Mouse (Mus musculus): ENCODE results near the gene Casd1. TPM values are rescaled to one million over a fixed set of nuclear protein-coding genes. Genes with fewer than 3 reads are reported as not detected.

Casd1 gene
- polyA plus RNA-seq, 1 experiment from 2014 or later, result 6.7 TPM

- Histone ChIP-seq H3K9me3 (replicated peaks) (no peaks in the 10 kb centered on the region), H3K4me3 (replicated peaks) (no peak overlapping the region), H3K27me3 (no peaks in the 10 kb centered on the region), H3K9ac (no peak overlapping the region), H3K4me1 (replicated peaks) (no peaks in the 10 kb centered on the region), H3K4me2 (no peak overlapping the region), H3K27ac (replicated peaks) (no peak overlapping the region), H3K36me3 (replicated peaks) (no peaks in the 10 kb centered on the region)
- WGBS (ENCODE audit: insufficient replicate concordance), result 56% methylated on average over 6 of the region's 6 CpGs
- no peak for ATAC-seq (ENCODE audit: insufficient read depth)
Observed at GRCm38 (mm10) chr6:4583485-4583884, 17.2 kb upstream of the Casd1 start.

GRCm38 (mm10) chr6:4587946-4588345, 12.7 kb upstream of the Casd1 start:
- 35% methylated on average over 4 of the region's 4 CpGs for WGBS (ENCODE audit: insufficient replicate concordance)

GRCm38 (mm10) chr6:4588722-4589121, 11.9 kb upstream of the Casd1 start:
- whole genome bisulfite sequencing (ENCODE audit: insufficient replicate concordance), result 71% methylated on average over 3 of the region's 3 CpGs
- Histone ChIP-seq H3K4me2 (no peak overlapping the region), H3K36me3 (replicated peaks) (no peaks in the 10 kb centered on the region), H3K27ac (replicated peaks) (no peak overlapping the region), H3K27me3 (no peaks in the 10 kb centered on the region), H3K4me3 (replicated peaks) (no peak overlapping the region), H3K9ac (no peak overlapping the region), H3K9me3 (replicated peaks) (no peaks in the 10 kb centered on the region), H3K4me1 (replicated peaks) (no peaks in the 10 kb centered on the region)
- no peak for ATAC-seq (ENCODE audit: insufficient read depth)

More at GRCm38 (mm10) chr6:4587946-4588345, 12.7 kb upstream of the Casd1 start:
- Histone ChIP-seq H3K9ac (no peak overlapping the region), H3K4me3 (replicated peaks) (no peak overlapping the region), H3K4me1 (replicated peaks) (no peaks in the 10 kb centered on the region), H3K4me2 (no peak overlapping the region), H3K27ac (replicated peaks) (no peak overlapping the region), H3K27me3 (no peaks in the 10 kb centered on the region), H3K9me3 (replicated peaks) (no peaks in the 10 kb centered on the region), H3K36me3 (replicated peaks) (no peaks in the 10 kb centered on the region)
- no peak for ATAC-seq (ENCODE audit: insufficient read depth)

GRCm38 (mm10) chr6:4590089-4590488, 10.6 kb upstream of the Casd1 start:
- Histone ChIP-seq H3K9me3 (replicated peaks) (no peaks in the 10 kb centered on the region), H3K4me2 (no peak overlapping the region), H3K36me3 (replicated peaks) (no peaks in the 10 kb centered on the region), H3K4me3 (replicated peaks) (no peak overlapping the region), H3K4me1 (replicated peaks) (no peaks in the 10 kb centered on the region), H3K9ac (no peak overlapping the region), H3K27me3 (no peaks in the 10 kb centered on the region), H3K27ac (replicated peaks) (no peak overlapping the region)
- no peak for ATAC-seq (ENCODE audit: insufficient read depth)
- WGBS (ENCODE audit: insufficient replicate concordance), result 48% methylated on average over 8 of the region's 8 CpGs

GRCm38 (mm10) chr6:4597711-4598110, 2.9 kb upstream of the Casd1 start:
- 63% methylated on average over 4 of the region's 4 CpGs for WGBS (ENCODE audit: insufficient replicate concordance)
- Histone ChIP-seq H3K4me2 (no peak overlapping the region), H3K9ac (no peak overlapping the region), H3K4me1 (replicated peaks) (peaks cover 17% of the 10 kb centered on the region), H3K36me3 (replicated peaks) (no peaks in the 10 kb centered on the region), H3K9me3 (replicated peaks) (no peaks in the 10 kb centered on the region), H3K27ac (replicated peaks) (no peak overlapping the region), H3K27me3 (no peaks in the 10 kb centered on the region), H3K4me3 (replicated peaks) (no peak overlapping the region)
- ATAC-seq (ENCODE audit: insufficient read depth), result no peak

GRCm38 (mm10) chr6:4600085-4600657, 468 bp upstream of the Casd1 start:
- Histone ChIP-seq H3K27me3 (no peaks in the 10 kb centered on the region), H3K27ac (replicated peaks) (peak overlapping the region; percentile 79), H3K4me1 (replicated peaks) (peaks cover 17% of the 10 kb centered on the region), H3K9me3 (replicated peaks) (no peaks in the 10 kb centered on the region), H3K4me3 (replicated peaks) (peak overlapping the region; percentile 82), H3K36me3 (replicated peaks) (no peaks in the 10 kb centered on the region), H3K9ac (peak overlapping the region; percentile 81), H3K4me2 (peak overlapping the region; percentile 85)
- 32% methylated on average over 7 of the region's 7 CpGs for WGBS (ENCODE audit: insufficient replicate concordance)
- ATAC-seq (ENCODE audit: insufficient read depth), result peak; percentile 6; the same call in 1 of the 2 replicates

- WGBS (ENCODE audit: insufficient replicate concordance), result 5% methylated on average over 46 of the region's 58 CpGs
- peak; percentile 68 for ATAC-seq (ENCODE audit: insufficient read depth)
- peak overlapping the region; percentile 79 for H3K27ac ChIP-seq (replicated peaks)
- no peaks in the 10 kb centered on the region for H3K36me3 ChIP-seq (replicated peaks)
- H3K4me1 ChIP-seq (replicated peaks), result peaks cover 17% of the 10 kb centered on the region
- no peaks in the 10 kb centered on the region for H3K27me3 ChIP-seq
- H3K9ac ChIP-seq, result peak overlapping the region; percentile 81
- H3K9me3 ChIP-seq (replicated peaks), result no peaks in the 10 kb centered on the region
- peak overlapping the region; percentile 82 for H3K4me3 ChIP-seq (replicated peaks)
- peak overlapping the region; percentile 85 for H3K4me2 ChIP-seq
Observed at GRCm38 (mm10) chr6:4601297-4601931, 775 bp downstream of the Casd1 start.

- 50% methylated on average over 5 of the region's 5 CpGs for WGBS (ENCODE audit: insufficient replicate concordance)
- no peak overlapping the region for H3K27ac ChIP-seq (replicated peaks)
- H3K27me3 ChIP-seq, result no peaks in the 10 kb centered on the region
- H3K36me3 ChIP-seq (replicated peaks), result no peaks in the 10 kb centered on the region
- H3K4me3 ChIP-seq (replicated peaks), result peak overlapping the region; percentile 82
- no peaks in the 10 kb centered on the region for H3K9me3 ChIP-seq (replicated peaks)
- peaks cover 17% of the 10 kb centered on the region for H3K4me1 ChIP-seq (replicated peaks)
- peak overlapping the region; percentile 85 for H3K4me2 ChIP-seq
- no peak for ATAC-seq (ENCODE audit: insufficient read depth)
- no peak overlapping the region for H3K9ac ChIP-seq
Observed at GRCm38 (mm10) chr6:4602012-4602411, 1.4 kb downstream of the Casd1 start.

- ATAC-seq (ENCODE audit: insufficient read depth), result no peak
- Histone ChIP-seq H3K27me3 (no peaks in the 10 kb centered on the region), H3K4me3 (replicated peaks) (no peak overlapping the region), H3K4me2 (no peak overlapping the region), H3K36me3 (replicated peaks) (peaks cover 5% of the 10 kb centered on the region; the same call in 1 of the 2 replicates), H3K4me1 (replicated peaks) (peaks cover 10% of the 10 kb centered on the region; the same call in 1 of the 2 replicates), H3K27ac (replicated peaks) (no peak overlapping the region), H3K9ac (no peak overlapping the region), H3K9me3 (replicated peaks) (no peaks in the 10 kb centered on the region)
- 69% methylated on average over 4 of the region's 4 CpGs for WGBS (ENCODE audit: insufficient replicate concordance)
Observed at GRCm38 (mm10) chr6:4606394-4606793, 5.8 kb downstream of the Casd1 start.

- Histone ChIP-seq H3K4me1 (replicated peaks) (0 out of 2 replicates have a peak, but pooled peaks cover 3% of the 10 kb centered on the region), H3K4me3 (replicated peaks) (no peak overlapping the region), H3K4me2 (no peak overlapping the region), H3K9me3 (replicated peaks) (no peaks in the 10 kb centered on the region), H3K27me3 (no peaks in the 10 kb centered on the region), H3K9ac (no peak overlapping the region), H3K36me3 (replicated peaks) (peaks cover 5% of the 10 kb centered on the region), H3K27ac (replicated peaks) (no peak overlapping the region)
- ATAC-seq (ENCODE audit: insufficient read depth), result peak; percentile 42; the same call in 1 of the 2 replicates
- WGBS (ENCODE audit: insufficient replicate concordance), result 33% methylated on average over 4 of the region's 4 CpGs
Observed at GRCm38 (mm10) chr6:4610216-4610896, 9.7 kb downstream of the Casd1 start.

GRCm38 (mm10) chr6:4611853-4612252, 11.2 kb downstream of the Casd1 start:
- H3K4me3 ChIP-seq (replicated peaks), result no peak overlapping the region
- H3K27ac ChIP-seq (replicated peaks), result no peak overlapping the region
- 0 out of 2 replicates have a peak, but pooled peaks cover 3% of the 10 kb centered on the region for H3K4me1 ChIP-seq (replicated peaks)
- whole genome bisulfite sequencing (ENCODE audit: insufficient replicate concordance), result 59% methylated on average over 4 of the region's 4 CpGs
- H3K36me3 ChIP-seq (replicated peaks), result peaks cover 5% of the 10 kb centered on the region
- H3K9ac ChIP-seq, result no peak overlapping the region
- H3K4me2 ChIP-seq, result no peak overlapping the region
- no peak for ATAC-seq (ENCODE audit: insufficient read depth)
- no peaks in the 10 kb centered on the region for H3K27me3 ChIP-seq
- H3K9me3 ChIP-seq (replicated peaks), result no peaks in the 10 kb centered on the region

Measured in liver, embryonic 15.5 days (tissue).